ENCODE assay signal across 18 mouse cellular contexts in the genomic region with DNA sequence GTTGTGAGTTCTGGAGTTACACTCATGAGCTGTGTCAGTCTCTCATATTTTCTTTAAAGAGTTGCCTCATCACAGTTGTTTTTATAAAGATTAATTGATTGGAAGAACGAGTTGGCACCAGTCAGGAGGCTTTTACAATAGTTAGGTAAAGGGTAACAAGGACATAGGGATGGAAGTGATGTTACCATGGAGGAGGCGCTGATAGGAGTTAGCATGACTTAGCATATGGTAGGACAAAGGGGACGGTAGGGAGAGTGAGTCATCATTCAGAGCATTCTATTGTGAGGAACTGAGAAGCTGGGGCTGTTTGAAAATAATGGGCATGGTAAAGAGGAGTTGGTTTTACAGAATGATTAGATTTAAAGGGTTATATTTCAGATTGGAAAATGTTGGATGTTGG. TPM values are rescaled to one million over a fixed set of nuclear protein-coding genes. Genes with fewer than 3 reads are reported as not detected.
DNase-seq lines count a peak whose midpoint lies in the region; ATAC-seq and TF ChIP-seq lines count a peak whose summit lies in the region.
"Had no signal": no experiment of that assay in that cellular context is flagged by ENCODE, and none has a peak within 500 bp of the region (broad histone marks: within the 10 kb centered on the region; RNA-seq: fewer than 3 reads in every experiment).

No protein-coding gene starts in this region.

- 0 out of 2 replicates have a peak overlapping the region, but pooled peaks have one; percentile 29 for H3K4me3 ChIP-seq in E14TG2a.4 (replicated peaks; ENCODE audit: low read length)
- peak overlapping the region; percentile 91 for H3K4me3 ChIP-seq in liver, embryonic 13.5 days (replicated peaks)
- H3K4me3 ChIP-seq in midbrain, embryonic 15.5 days = no peak overlapping the region
- H3K4me3 ChIP-seq: embryonic facial prominence, embryonic 13.5 days; midbrain, embryonic 10.5 days; stomach, embryonic 15.5 days had no signal

- 37% methylated on average over 3 of the region's 3 CpGs for WGBS in liver, embryonic 13.5 days (ENCODE audit: insufficient replicate concordance)
- WGBS in midbrain, embryonic 15.5 days = 76% methylated on average over 3 of the region's 3 CpGs

- peaks cover 32% of the 10 kb centered on the region for H3K36me3 ChIP-seq in E14TG2a.4 (ENCODE audit: insufficient read depth, low read length)
- peaks cover 19% of the 10 kb centered on the region for H3K36me3 ChIP-seq in liver, embryonic 13.5 days
- H3K36me3 ChIP-seq in midbrain, embryonic 15.5 days (replicated peaks) = peaks cover 13% of the 10 kb centered on the region

- no peaks in the 10 kb centered on the region for H3K9me3 ChIP-seq in E14TG2a.4 (ENCODE audit: low read length)
- no peaks in the 10 kb centered on the region for H3K9me3 ChIP-seq in liver, embryonic 13.5 days (replicated peaks)
- H3K9me3 ChIP-seq in midbrain, embryonic 15.5 days = no peaks in the 10 kb centered on the region
- H3K9me3 ChIP-seq: embryonic facial prominence, embryonic 13.5 days; heart, embryonic 10.5 days; hindbrain, embryonic 10.5 days; midbrain, embryonic 10.5 days; stomach, embryonic 15.5 days had no signal

- H3K27ac ChIP-seq in liver, embryonic 13.5 days = no peak overlapping the region
- H3K27ac ChIP-seq in midbrain, embryonic 15.5 days = no peak overlapping the region
- H3K27ac ChIP-seq: embryonic facial prominence, embryonic 13.5 days; heart, embryonic 10.5 days; hindbrain, embryonic 10.5 days; midbrain, embryonic 10.5 days; stomach, embryonic 15.5 days had no signal

- H3K4me2 ChIP-seq in liver, embryonic 13.5 days = peak overlapping the region; percentile 72
- H3K4me2 ChIP-seq in midbrain, embryonic 15.5 days = no peak overlapping the region

- DNase-seq in 416B (ENCODE audit: low read depth) = peak; percentile 81
- DNase-seq in ZHBTc4 (ENCODE audit: low read depth, low spot score) = peak; percentile 23
- peak; percentile 29 for DNase-seq in liver, embryonic 13.5 days
- DNase-seq in kidney, adult 8-10 months = no peak
- DNase-seq in heart, postnatal 4 days = no peak
- DNase-seq: adrenal gland, adult 8-10 months; cerebellum, postnatal 25 days; kidney, postnatal 10 days; left cerebral cortex, postnatal 4 days; thymus, postnatal 14 days had no signal

- no peak for ATAC-seq in liver, embryonic 13.5 days (ENCODE audit: low read depth)
- no peak for ATAC-seq in midbrain, embryonic 15.5 days (replicated peaks)
- ATAC-seq: forebrain, embryonic 14.5 days had no signal

- peak overlapping the region; percentile 13; the same call in 1 of the 2 replicates for H3K9ac ChIP-seq in liver, embryonic 13.5 days
- no peak overlapping the region for H3K9ac ChIP-seq in midbrain, embryonic 15.5 days
- H3K9ac ChIP-seq: stomach, embryonic 15.5 days had no signal

- no peak for TF ChIP-seq CTCF in E14TG2a.4 (conservative IDR thresholded peaks at IDR 0.05; ENCODE audit: low read length)

- H3K4me1 ChIP-seq in E14TG2a.4 (replicated peaks; ENCODE audit: low read depth, low read length) = peaks cover 29% of the 10 kb centered on the region
- peaks cover 33% of the 10 kb centered on the region for H3K4me1 ChIP-seq in liver, embryonic 13.5 days (replicated peaks)
- H3K4me1 ChIP-seq in midbrain, embryonic 15.5 days = peaks cover 28% of the 10 kb centered on the region

- H3K27me3 ChIP-seq in E14TG2a.4 (ENCODE audit: insufficient read depth, low read length) = no peaks in the 10 kb centered on the region
- H3K27me3 ChIP-seq in liver, embryonic 13.5 days = no peaks in the 10 kb centered on the region
- H3K27me3 ChIP-seq in midbrain, embryonic 15.5 days (replicated peaks) = no peaks in the 10 kb centered on the region
- H3K27me3 ChIP-seq: embryonic facial prominence, embryonic 13.5 days; stomach, embryonic 15.5 days had no signal

RNA-seq across cellular contexts. Expression of gene Psma5, which starts 2.6 kb away (rescaled TPM):
- polyA plus RNA-seq in liver, embryonic 13.5 days (2015; fragmentation: Nextera tagmentation; extraction: Ambion mirVana) = 224 and 238 TPM in 2 replicates
- polyA plus RNA-seq in midbrain, embryonic 15.5 days (2015; fragmentation: Nextera tagmentation; extraction: Ambion mirVana) = 224 and 234 TPM in 2 replicates
- 10 to 100 TPM; 77.4 to 81.8 TPM for total RNA-seq in heart, postnatal 4 days (2021)

RNA-seq across cellular contexts. Expression of gene Sort1, which starts 24.6 kb away (rescaled TPM):
- polyA plus RNA-seq in liver, embryonic 13.5 days (2015; fragmentation: Nextera tagmentation; extraction: Ambion mirVana) = 2.6 and 2.8 TPM in 2 replicates
- polyA plus RNA-seq in midbrain, embryonic 15.5 days (2015; fragmentation: Nextera tagmentation; extraction: Ambion mirVana) = 22.1 and 22.3 TPM in 2 replicates
- total RNA-seq in heart, postnatal 4 days (2021) = 10 to 100 TPM; 28.9 to 32.3 TPM

RNA-seq across cellular contexts. Expression of gene Sypl2, which starts 32.9 kb away (rescaled TPM):
- 0.05 and 0.07 TPM in 2 replicates for polyA plus RNA-seq in liver, embryonic 13.5 days (2015; fragmentation: Nextera tagmentation; extraction: Ambion mirVana)
- 0.27 and 0.70 TPM in 2 replicates for polyA plus RNA-seq in midbrain, embryonic 15.5 days (2015; fragmentation: Nextera tagmentation; extraction: Ambion mirVana)
- 1 to 10 TPM; 2.6 to 4.1 TPM for total RNA-seq in heart, postnatal 4 days (2021)

RNA-seq across cellular contexts. Expression of gene Atxn7l2, which starts 48.6 kb away (rescaled TPM):
- polyA plus RNA-seq in liver, embryonic 13.5 days (2015; fragmentation: Nextera tagmentation; extraction: Ambion mirVana) = 3.1 and 3.3 TPM in 2 replicates
- 26.4 and 26.8 TPM in 2 replicates for polyA plus RNA-seq in midbrain, embryonic 15.5 days (2015; fragmentation: Nextera tagmentation; extraction: Ambion mirVana)
- total RNA-seq in heart, postnatal 4 days (2021) = 1 to 10 TPM; 6.9 to 7.7 TPM

RNA-seq across cellular contexts. Expression of gene Cyb561d1, which starts 58.3 kb away (rescaled TPM):
- 1.7 and 2.0 TPM in 2 replicates for polyA plus RNA-seq in liver, embryonic 13.5 days (2015; fragmentation: Nextera tagmentation; extraction: Ambion mirVana)
- 4.1 and 4.6 TPM in 2 replicates for polyA plus RNA-seq in midbrain, embryonic 15.5 days (2015; fragmentation: Nextera tagmentation; extraction: Ambion mirVana)
- total RNA-seq in heart, postnatal 4 days (2021) = 1 to 10 TPM; 4.9 to 5.4 TPM

Comparison
In these comparisons a context has a peak if more than half of its experiments do, and no peak if none do; other contexts are left out.
1. DNase-seq: peak in 416B (single experiment), ZHBTc4 (single experiment) and liver, embryonic 13.5 days (single experiment); none in kidney, adult 8-10 months (0 of 2) and heart, postnatal 4 days (single experiment).